Mouse (Mus musculus) forebrain, embryonic 13.5 days (tissue): Measurements from ENCODE around the gene Cd3eap. TPM values are rescaled to one million over a fixed set of nuclear protein-coding genes. Genes with fewer than 3 reads are reported as not detected.

ENCODE experiments used
- ATAC-seq: fragments of 200-750 bp; cut with Nextera tagmentation; 2 replicates; pipeline ENCODE4 v1.8.0; 2017
- H3K27ac ChIP-seq: fragments of 300-500 bp; sonication (generic); 2 replicates; pipeline ENCODE4 v1.5.1; 2015; ENCODE audit warnings: inconsistent platforms, mild to moderate bottlenecking, moderate library complexity
- H3K27me3 ChIP-seq: fragments of 300-500 bp; sonication (generic); 2 replicates; pipeline ENCODE4 v1.6.1; 2015; ENCODE audit warnings: mild to moderate bottlenecking, inconsistent platforms
- H3K36me3 ChIP-seq: fragments of 300-500 bp; sonication (generic); 2 replicates; pipeline ENCODE4 v1.6.1; 2015; ENCODE audit warnings: mild to moderate bottlenecking, inconsistent platforms; ENCODE audit not compliant: poor library complexity, severe bottlenecking
- H3K4me1 ChIP-seq: fragments of 300-500 bp; sonication (generic); 2 replicates; pipeline ENCODE4 v1.6.1; 2015; ENCODE audit warnings: inconsistent platforms
- H3K4me2 ChIP-seq: fragments of 300-500 bp; sonication (generic); 2 replicates; pipeline ENCODE4 v1.6.1; 2015; ENCODE audit warnings: inconsistent platforms, mild to moderate bottlenecking, moderate library complexity
- H3K4me3 ChIP-seq: fragments of 300-500 bp; sonication (generic); 2 replicates; pipeline ENCODE4 v1.5.1; 2015; ENCODE audit warnings: mild to moderate bottlenecking, inconsistent platforms
- H3K9ac ChIP-seq: fragments of 300-500 bp; sonication (generic); 2 replicates; pipeline ENCODE4 v1.6.1; 2015; ENCODE audit warnings: mild to moderate bottlenecking, inconsistent platforms
- H3K9me3 ChIP-seq: fragments of 300-500 bp; sonication (generic); replicated peaks from 2 replicates; pipeline ENCODE4 v1.6.1; 2016; ENCODE audit warnings: inconsistent platforms
- WGBS: fragments of 180-500 bp; shearing (Covaris S2); methylation state at CpG from one replicate; pipeline ENCODE4 v1.1.7; 2015; 5-methylcytosine and 5-hydroxymethylcytosine counted together
- microRNA counts: library from miRNA; unstranded; fragments of <30 nt; microRNA quantifications from one replicate; lab custom pipeline; 2016
- microRNA-seq: library from miRNA; unstranded; fragments of <30 nt; microRNA quantifications from one replicate; pipeline ENCODE4, GENCODE M21; 2016
- polyA plus RNA-seq: library from polyadenylated mRNA; unstranded; fragments of >200 nt; fragmentation: Nextera tagmentation; extraction: Ambion mirVana; gene quantifications from 2 replicates; pipeline ENCODE4 v1.2.1, GENCODE M21; 2015

Gene Cd3eap
- polyA plus RNA-seq, 1 experiment from 2014 or later, result 21.4 TPM

- no peak for ATAC-seq
- Histone ChIP-seq H3K4me1 (peaks cover 28% of the 10 kb centered on the region), H3K9ac (no peak overlapping the region), H3K36me3 (no peaks in the 10 kb centered on the region), H3K9me3 (no peaks in the 10 kb centered on the region), H3K4me3 (no peak overlapping the region), H3K27me3 (peaks cover 20% of the 10 kb centered on the region), H3K4me2 (no peak overlapping the region), H3K27ac (no peak overlapping the region)
- 42% methylated on average over 4 of the region's 4 CpGs for WGBS
Observed at GRCm38 (mm10) chr7:19311991-19312390, 47.3 kb downstream of the Cd3eap start.

DNA sequence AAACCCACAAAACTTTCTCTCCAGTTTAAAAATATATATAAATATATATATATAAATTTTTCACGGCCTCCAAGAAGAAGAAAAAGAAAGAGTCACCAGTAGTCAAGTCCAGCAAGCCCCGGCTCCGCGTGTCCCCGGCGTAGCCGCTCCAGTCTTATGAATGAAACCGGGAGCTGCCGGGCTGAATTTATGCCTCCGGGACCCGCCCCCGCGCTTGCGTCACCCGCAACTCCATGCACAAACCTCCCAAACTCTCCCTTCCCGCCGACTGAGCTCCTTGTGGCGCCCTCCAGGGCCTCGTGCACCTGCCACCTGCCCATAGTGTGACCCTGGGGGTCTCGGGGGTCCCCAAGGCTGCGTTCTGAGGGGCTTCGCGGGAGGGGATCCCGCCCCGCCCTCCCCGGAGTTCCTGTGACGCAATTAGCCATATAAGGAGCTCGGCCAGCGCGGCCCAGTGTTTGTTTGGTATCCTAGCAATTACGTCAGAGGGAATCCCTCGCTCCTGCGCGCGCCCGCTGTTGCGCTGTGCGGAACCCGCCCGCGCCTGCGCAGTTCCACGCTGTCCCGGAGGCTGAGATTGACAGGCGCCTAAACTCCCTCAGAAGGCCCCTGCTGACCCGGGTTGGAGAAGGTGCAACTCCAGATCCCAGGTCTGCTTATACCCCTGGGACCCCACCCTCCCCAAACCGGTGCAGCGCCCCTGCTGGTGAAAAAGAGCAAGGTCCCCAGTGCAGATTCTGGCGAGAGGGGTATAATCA lies 49.2 kb downstream of the Cd3eap start, which contains the start of gene Fosb:
Gene Fosb (minus strand): TSS at position 168 of the 758 bp plus-strand sequence.
- Histone ChIP-seq H3K9me3 (no peaks in the 10 kb centered on the region), H3K36me3 (no peaks in the 10 kb centered on the region), H3K4me1 (peaks cover 30% of the 10 kb centered on the region), H3K27ac (no peak within 1 kb of the TSS; the same call in 1 of the 2 replicates), H3K4me3 (peak within 1 kb of the TSS; percentile 63), H3K4me2 (peak within 1 kb of the TSS; percentile 95), H3K27me3 (peaks cover 39% of the 10 kb centered on the region), H3K9ac (peak within 1 kb of the TSS; percentile 57)
- ATAC-seq, result peak; percentile 83
- WGBS, result under 1% methylated on average over 49 of the region's 49 CpGs

GRCm38 (mm10) chr7:19309278-19309883 lies 49.9 kb downstream of the Cd3eap start:
- Histone ChIP-seq H3K27ac (no peak overlapping the region), H3K9ac (peak overlapping the region; percentile 57), H3K4me1 (peaks cover 37% of the 10 kb centered on the region), H3K4me2 (peak overlapping the region; percentile 95), H3K9me3 (no peaks in the 10 kb centered on the region), H3K4me3 (peak overlapping the region; percentile 63), H3K27me3 (peaks cover 46% of the 10 kb centered on the region), H3K36me3 (no peaks in the 10 kb centered on the region)
- no peak for ATAC-seq
- WGBS, result under 1% methylated on average over 48 of the region's 48 CpGs

DNA sequence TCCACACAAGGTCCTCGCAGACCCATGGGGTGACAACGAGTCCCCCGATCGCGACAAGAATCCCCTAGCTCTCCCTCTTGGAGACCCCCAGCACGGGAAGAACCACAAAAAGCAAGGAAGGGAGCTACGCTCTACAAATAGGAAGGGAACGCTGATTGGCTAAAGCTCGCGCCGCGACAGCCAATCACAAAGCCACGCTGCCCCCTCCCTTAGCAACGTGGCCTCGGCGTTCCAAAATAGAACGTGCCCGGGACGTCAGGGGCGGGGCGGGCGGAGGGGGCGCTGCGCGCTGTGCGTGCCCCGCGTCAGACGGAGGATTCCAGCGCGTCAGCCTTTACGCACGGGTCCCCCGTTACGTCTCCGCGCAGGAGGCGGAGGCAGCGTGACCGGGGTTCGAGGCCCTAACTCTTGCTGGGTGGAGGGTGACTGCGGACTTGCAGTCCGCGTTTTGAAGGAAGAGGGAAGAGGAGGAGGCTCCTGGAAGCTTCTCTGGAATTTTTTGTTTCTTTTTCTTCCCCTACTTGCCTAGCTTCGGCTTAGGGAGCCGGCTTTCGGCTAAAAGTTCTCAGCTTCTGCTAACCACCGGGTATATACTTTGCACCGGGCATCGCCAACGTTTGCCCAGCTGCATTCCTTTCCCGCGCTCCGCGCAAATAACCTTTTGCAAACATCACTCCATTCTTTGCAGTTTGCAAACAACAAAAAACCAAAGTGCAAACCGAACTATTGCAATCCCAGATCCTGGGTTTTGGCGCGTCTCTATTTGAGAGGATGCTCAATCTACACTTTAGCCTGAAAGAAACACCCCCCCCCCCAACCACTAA lies 50.6 kb downstream of the Cd3eap start:
- H3K27ac ChIP-seq, result peak overlapping the region; percentile 77

GRCm38 (mm10) chr7:19307739-19308453 lies 51.4 kb downstream of the Cd3eap start:
- 1% methylated on average over 17 of the region's 18 CpGs for WGBS
- Histone ChIP-seq H3K36me3 (no peaks in the 10 kb centered on the region), H3K27me3 (peaks cover 54% of the 10 kb centered on the region), H3K9me3 (no peaks in the 10 kb centered on the region), H3K4me2 (peak overlapping the region; percentile 95), H3K27ac (peak overlapping the region; percentile 77), H3K9ac (peak overlapping the region; percentile 52), H3K4me1 (peaks cover 47% of the 10 kb centered on the region), H3K4me3 (peak overlapping the region; percentile 63)
- ATAC-seq, result peak; percentile 59

More for the DNA sequence above, 50.6 kb downstream of the Cd3eap start:
- H3K4me1 ChIP-seq, result peaks cover 44% of the 10 kb centered on the region
- peak overlapping the region; percentile 63 for H3K4me3 ChIP-seq
- under 1% methylated on average over 58 of the region's 58 CpGs for WGBS
- H3K9me3 ChIP-seq, result no peaks in the 10 kb centered on the region
- peak overlapping the region; percentile 57 for H3K9ac ChIP-seq
- peaks cover 53% of the 10 kb centered on the region for H3K27me3 ChIP-seq
- peak; percentile 92 for ATAC-seq
- H3K4me2 ChIP-seq, result peak overlapping the region; percentile 95
- no peaks in the 10 kb centered on the region for H3K36me3 ChIP-seq

DNA sequence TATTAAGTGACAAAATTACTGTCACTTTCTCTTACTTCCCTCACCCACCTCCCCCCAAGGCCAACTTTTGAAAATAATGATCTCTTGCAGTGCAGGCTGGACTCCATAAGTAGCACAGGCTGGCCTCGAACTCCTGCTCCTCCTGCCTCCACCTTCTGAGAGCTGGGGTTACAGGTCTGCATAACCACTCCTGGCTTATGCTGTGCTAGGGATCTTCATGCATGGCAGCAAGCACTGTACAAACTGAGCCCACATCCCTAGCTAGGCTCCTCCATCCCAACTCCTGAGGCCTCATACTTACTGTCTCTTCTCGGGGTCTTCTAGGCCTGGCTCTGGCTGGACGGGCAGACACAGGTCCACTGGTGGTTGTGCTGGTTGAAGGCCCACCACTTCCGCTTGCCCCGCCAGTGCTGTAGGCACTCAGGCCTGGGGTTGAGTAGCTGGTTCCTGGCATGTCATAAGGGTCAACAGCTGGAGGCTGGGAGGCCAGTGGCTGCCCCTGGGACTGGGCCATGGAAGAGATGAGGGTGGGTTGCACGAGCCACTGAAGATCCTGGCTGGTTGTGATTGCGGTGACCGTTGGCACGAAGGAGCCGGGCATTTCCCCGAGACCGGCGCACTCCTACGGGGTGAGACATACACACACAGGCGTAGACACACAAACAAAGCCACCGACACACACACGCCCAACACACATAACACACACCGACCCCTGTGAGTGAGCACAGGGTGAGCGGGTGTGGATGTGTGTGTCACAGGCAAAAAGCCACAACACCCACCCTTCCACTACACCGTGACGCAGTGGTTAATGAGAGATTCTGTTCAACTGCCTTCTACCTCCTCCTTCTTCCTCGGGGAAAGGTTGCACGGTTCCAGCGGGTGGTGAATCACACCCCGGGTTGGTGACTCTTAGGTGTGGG lies 52.2 kb downstream of the Cd3eap start:
- 69% methylated on average over 25 of the region's 25 CpGs for WGBS
- peaks cover 60% of the 10 kb centered on the region for H3K27me3 ChIP-seq

More for the DNA sequence above, 52.2 kb downstream of the Cd3eap start:
- no peaks in the 10 kb centered on the region for H3K36me3 ChIP-seq
- peaks cover 49% of the 10 kb centered on the region for H3K4me1 ChIP-seq
- H3K9ac ChIP-seq, result no peak overlapping the region
- no peaks in the 10 kb centered on the region for H3K9me3 ChIP-seq
- H3K27ac ChIP-seq, result no peak overlapping the region
- no peak for ATAC-seq
- H3K4me2 ChIP-seq, result peak overlapping the region; percentile 95; the same call in 1 of the 2 replicates
- no peak overlapping the region for H3K4me3 ChIP-seq

MicroRNA genes within 50 kb of the gene (microRNA counts, 519-probe panel; counts per million panel counts)
- 177 counts per million, percentile 53 among the panel's probes with 10 or more counts for microRNA mmu-miR-343 (lab: Ali Mortazavi, UCI)

Small RNAs within 50 kb of the gene (microRNA-seq; reads per million reads assigned to microRNA genes)
- gene Mir343, result not detected

Other genes starting within 250 kb of the Cd3eap start
- gene Gm4969, start 241.1 kb downstream of the Cd3eap start, polyA plus RNA-seq, result 1.2 and 1.4 TPM in 2 replicates
- gene Fbxo46, start 239.6 kb downstream of the Cd3eap start, polyA plus RNA-seq, result 19.1 and 22.2 TPM in 2 replicates
- 16.5 and 17.7 TPM in 2 replicates for gene Qpctl, start 210.2 kb downstream of the Cd3eap start, polyA plus RNA-seq
- gene Snrpd2, start 209.8 kb downstream of the Cd3eap start, polyA plus RNA-seq, result 159 and 164 TPM in 2 replicates
- 5.2 and 6.6 TPM in 2 replicates for gene Gipr, start 193.4 kb downstream of the Cd3eap start, polyA plus RNA-seq
- 6.4 and 7.0 TPM in 2 replicates for gene Eml2, start 183.1 kb downstream of the Cd3eap start, polyA plus RNA-seq
- gene Gpr4, start 146.9 kb downstream of the Cd3eap start, polyA plus RNA-seq, result 1.2 and 1.3 TPM in 2 replicates
- gene Opa3, start 131.1 kb downstream of the Cd3eap start, polyA plus RNA-seq, result 42.1 and 47.5 TPM in 2 replicates
- gene Vasp, start 87.7 kb downstream of the Cd3eap start, polyA plus RNA-seq, result 31.0 and 32.7 TPM in 2 replicates
- gene Ppm1n, start 79.4 kb downstream of the Cd3eap start, polyA plus RNA-seq, result 0.18 and 0.80 TPM in 2 replicates
- gene Rtn2, start 76.9 kb downstream of the Cd3eap start, polyA plus RNA-seq, result 87.9 and 92.4 TPM in 2 replicates
- 0.06 TPM in 1 of 2 replicates, not detected in the other for gene Fosb, start 49.4 kb downstream of the Cd3eap start, polyA plus RNA-seq
- gene Ercc1, start 14.7 kb downstream of the Cd3eap start, polyA plus RNA-seq, result 88.0 and 96.4 TPM in 2 replicates
- 3.6 and 4.1 TPM in 2 replicates for gene Ppp1r13l, start 266 bp upstream of the Cd3eap start, polyA plus RNA-seq
- gene Ercc2, start 22.5 kb upstream of the Cd3eap start, polyA plus RNA-seq, result 20.4 and 24.9 TPM in 2 replicates
- gene Klc3, start 44.6 kb upstream of the Cd3eap start, polyA plus RNA-seq, result 1.5 and 2.6 TPM in 2 replicates
- not detected in 2 replicates for gene Ckm, start 45.3 kb upstream of the Cd3eap start, polyA plus RNA-seq
- gene Mark4, start 99.3 kb upstream of the Cd3eap start, polyA plus RNA-seq, result 11.7 and 12.2 TPM in 2 replicates
- 0.13 and 0.29 TPM in 2 replicates for gene Exoc3l2, start 103.8 kb upstream of the Cd3eap start, polyA plus RNA-seq
- 3.3 and 3.4 TPM in 2 replicates for gene Bloc1s3, start 148.9 kb upstream of the Cd3eap start, polyA plus RNA-seq
- 39.3 and 40.6 TPM in 2 replicates for gene Trappc6a, start 148.9 kb upstream of the Cd3eap start, polyA plus RNA-seq
- gene Nkpd1, start 158.4 kb upstream of the Cd3eap start, polyA plus RNA-seq, result 0.15 and 0.21 TPM in 2 replicates
- 22.4 and 23.6 TPM in 2 replicates for gene Ppp1r37, start 203.6 kb upstream of the Cd3eap start, polyA plus RNA-seq
- 0.23 and 0.35 TPM in 2 replicates for gene Zfp296, start 217.8 kb upstream of the Cd3eap start, polyA plus RNA-seq
- gene Gemin7, start 218.1 kb upstream of the Cd3eap start, polyA plus RNA-seq, result 130 TPM in 2 replicates
- 54.0 and 55.7 TPM in 2 replicates for gene Clasrp, start 245.0 kb upstream of the Cd3eap start, polyA plus RNA-seq